Mouse (Mus musculus) ovary, postnatal 36 days (tissue): Measurements from ENCODE around the gene Ilf2.

Experiments used
- DNase-seq: peaks from one replicate; pipeline ENCODE4 v3.0.0; 2022; ENCODE audit warnings: low spot score, mixed read lengths

The Ilf2 gene

DNA sequence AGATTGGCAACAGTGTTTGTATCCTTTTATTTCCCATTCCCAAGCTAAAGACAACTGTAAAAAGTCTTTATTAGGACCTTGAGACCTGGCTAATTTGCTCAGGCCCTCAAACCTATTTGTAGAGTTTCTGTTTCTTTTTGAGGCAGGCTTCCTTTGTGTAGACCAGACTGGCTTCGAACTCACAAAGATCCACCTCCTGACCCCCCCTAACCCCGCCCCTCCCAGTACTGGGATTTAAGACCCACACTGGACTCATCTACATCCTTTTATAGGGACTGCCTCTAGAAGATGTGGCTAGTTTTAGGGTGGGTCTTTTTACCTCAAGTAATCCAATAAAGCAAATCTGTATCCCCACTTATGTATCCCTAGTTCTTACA, 33.8 kb downstream of the Ilf2 start:
- no peak for DNase-seq

DNA sequence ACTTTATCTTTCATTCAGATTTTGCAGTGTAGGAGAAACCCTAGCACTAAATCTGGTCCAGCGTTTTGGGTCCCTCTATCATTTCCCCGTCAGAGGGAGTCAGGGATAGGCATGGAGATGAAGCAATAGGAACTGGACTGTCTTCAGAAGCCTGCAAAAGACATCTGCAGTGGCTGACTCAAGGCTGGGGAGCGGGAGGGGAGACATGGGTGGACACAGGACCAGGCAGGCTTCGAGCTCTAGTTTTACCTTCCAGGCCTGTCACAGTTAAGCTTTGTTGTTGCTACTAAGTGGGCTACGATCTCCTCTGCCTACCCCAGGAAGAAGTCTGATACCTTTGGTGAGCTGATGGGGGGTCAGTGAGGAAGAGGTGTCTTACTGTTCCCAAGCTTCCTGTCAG, 36.4 kb downstream of the Ilf2 start:
- no peak for DNase-seq

DNA sequence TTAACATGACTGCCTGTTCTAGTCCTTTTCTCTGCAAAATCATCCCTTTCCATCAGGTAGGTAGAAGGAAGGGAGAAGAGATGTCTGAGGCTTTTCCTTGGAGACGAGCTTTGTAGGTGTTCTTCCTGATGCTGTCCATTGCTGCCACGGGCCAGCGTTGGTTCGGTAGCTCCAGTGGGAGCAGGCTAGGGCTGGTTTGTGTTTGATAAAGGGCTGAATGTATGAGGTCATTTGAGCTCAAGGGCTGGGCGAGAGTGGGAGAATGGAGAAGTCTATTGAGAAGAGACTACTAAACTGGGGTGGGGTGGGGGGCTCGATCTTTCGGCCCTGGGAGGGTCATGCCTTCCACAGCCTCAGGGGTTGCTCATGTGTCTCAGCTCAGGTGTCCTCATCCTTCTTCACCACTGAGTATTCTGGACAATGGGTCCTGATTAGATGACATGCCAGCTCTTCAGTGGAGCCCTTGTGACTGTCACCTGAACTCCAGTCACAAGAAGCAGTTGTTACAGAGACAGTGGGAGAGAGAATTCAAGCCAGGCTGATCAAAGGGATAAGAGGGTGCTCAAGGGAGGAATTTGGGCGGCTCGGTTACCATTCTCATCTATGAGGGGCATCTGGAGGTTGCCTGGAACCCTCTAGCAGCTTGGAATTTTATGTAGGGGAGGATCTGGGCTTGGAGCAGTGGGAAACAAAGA, 37.2 kb downstream of the Ilf2 start:
- DNase-seq: no peak

DNA sequence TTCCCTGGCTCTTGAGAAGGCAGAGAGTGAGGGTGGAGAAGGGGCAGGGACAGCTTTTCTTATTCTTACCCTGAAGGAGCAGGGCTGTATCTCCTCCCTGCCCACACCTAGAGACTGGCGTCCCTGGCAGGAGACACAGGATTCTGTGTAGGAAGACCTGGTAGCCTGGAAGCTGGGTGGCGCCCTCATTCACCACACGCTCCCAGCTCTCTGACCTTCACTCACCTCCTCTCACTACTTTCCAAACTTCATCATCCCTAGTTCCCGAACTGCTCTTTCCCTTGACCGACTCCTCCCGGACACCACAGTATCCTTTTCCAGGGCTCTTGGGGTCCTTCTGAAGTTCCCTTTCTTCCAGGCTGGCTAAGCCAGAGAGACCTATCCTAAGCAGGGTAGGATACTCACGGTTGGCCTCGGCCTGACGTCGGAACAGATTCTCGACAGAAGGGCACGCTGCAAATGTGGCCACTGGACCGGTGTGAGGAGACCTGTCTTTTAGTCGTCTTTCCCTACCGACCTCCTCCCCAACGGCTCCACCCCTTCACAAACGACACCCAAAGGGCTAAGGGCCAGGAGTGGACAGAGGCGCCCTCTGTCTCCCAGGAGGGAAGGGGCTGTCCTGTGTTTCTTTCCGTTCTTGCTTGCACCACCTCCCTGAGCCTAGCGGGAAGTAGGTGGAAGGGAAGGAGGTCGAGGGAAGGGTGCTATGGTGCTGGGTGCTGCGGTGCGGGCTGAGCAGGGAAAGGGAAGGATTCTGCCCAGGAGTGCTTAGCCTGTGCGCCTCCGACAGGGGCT, 38.1 kb downstream of the Ilf2 start, which contains the start of the genes S100a1 and S100a13:
Gene S100a1 (minus strand): TSS at position 597 of the 795 bp plus-strand sequence.
Gene S100a13 (plus strand): TSS at position 640 of the 795 bp plus-strand sequence.
- DNase-seq: peak; percentile 76

DNA sequence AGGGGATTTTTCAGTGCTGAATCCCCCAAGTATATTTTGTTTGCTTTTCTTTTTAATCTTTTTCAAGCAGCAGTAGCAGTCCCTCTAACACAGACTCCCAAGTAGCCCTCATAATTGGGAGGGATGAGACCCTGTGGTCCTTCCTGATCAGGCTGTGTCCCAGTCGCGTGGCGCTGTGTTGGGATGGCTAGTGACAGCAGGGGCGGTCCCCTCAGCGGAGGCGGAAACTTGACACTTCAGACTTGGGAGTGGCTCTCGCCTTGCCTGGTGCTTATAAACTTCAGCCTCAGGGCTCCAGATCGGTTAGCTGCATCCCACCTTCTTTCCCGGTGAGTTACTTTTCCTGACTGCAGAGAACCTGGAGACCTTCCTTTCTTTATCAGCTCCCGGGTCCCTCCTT, 38.8 kb downstream of the Ilf2 start:
- peak; percentile 64 for DNase-seq

DNA sequence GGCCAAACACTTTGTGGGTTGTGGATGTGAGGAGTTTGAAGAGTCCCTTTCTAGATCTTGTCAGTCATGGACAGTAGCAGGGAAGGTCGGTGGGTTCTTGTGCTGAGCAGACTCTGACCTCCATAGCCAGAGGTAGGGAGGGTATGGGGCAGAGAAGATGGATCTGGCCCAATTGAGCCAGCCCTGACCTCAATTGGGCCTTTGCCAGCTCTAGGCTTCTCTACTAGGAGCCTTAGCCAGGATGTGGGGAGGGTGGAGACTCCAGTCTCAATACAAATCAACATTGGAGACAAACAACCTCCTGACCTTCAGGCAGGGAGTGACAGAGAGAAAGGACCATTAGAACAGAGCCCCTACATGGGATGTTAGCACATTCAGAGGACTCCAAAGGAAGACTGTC, 39.3 kb downstream of the Ilf2 start:
- no peak for DNase-seq

DNA sequence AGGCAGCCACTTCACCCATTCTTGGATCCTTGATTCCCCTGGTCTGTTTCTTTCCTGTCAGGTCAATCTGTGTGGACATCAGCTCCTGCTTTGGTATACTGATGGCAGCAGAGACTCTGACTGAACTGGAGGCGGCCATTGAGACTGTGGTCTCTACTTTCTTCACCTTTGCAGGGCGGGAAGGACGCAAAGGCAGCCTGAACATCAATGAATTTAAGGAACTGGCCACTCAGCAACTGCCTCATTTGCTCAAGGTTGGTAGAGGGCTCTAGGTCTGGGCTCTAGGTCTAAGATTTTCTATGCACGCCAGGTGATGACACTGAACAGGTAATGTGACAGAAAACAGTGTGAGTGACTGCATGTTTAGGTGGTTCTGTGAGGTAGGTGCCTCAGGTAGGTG, 39.9 kb downstream of the Ilf2 start:
- no peak for DNase-seq

DNA sequence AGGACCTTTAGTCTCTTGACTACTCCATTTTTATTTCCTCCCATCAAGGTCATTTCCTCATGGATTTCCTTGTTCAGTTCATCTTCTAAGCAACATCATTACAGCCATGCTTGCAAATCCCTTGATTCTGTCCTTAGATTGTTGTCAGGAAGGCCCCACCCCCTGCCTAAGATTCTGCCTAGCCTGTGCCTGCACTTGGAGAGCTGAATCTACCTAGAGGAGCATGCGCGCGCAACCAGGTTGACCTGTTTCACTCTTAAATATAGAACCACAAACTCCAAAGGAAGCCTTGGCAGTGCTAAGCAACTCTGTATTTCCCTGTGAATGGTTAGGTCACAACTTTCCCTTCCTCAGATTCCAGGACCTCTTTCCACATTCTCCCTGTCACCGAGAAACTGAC, 41.8 kb downstream of the Ilf2 start:
- DNase-seq: no peak

DNA sequence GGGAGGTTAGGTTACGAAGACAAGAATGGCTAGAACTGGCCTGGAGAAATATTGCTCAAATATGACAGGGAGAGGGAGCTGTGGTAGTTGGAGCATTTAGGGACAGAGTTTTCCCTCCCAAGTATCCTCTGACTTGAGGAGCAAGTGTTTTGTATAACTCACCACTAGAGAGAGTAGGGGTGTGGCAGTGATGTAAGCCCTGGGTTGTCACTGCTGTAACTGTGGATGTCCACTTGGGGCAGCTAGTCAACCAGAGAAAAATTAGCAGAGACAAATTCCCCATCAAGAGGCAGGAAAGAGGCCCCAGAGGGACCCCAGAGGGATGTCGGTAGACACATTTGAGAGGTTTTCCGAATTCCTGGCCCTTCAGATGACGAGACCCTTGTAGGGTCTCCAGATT, 49.5 kb downstream of the Ilf2 start:
- DNase-seq: no peak

DNA sequence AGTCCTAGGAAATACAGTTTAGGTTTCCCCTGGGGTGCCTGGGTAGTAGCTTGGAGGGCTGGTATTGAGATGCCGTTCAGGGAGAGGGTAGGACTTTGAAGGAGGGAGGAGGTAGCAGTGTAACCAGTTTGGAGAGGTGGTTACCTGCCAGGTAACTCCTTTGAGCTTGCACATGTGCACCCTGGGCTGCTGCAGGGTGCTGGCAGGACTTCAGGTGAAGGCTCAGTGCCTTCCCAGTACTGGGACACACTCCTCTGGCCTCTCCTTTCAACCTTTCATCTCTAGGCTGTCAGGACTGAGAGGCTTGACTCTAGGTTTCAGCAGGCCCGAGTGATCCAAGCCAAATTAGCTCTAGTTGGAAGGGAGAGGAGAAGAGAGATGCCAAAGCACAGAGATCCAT, 50.1 kb downstream of the Ilf2 start:
- DNase-seq: no peak

DNA sequence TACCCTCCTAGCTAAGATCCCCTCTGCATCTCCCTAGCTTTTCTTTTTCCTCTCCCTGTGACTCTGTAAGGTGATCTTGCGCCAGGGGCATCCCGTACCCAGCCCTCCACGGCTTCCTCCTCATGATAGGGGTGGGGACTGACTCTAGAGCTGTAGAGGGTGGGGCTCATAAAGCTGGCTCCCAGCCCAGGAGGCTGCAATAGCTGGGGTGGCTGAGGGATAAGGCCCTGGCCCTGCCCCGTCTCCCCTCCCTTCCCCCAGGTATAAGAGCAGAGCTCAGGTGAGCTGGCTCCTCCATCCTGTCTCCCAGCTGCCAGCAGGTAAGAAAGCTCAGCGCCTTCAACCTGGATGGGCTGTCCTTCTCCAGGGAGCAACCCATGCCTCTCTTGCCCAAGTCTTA, 50.7 kb downstream of the Ilf2 start, which contains the start of gene S100a14:
Gene S100a14 (plus strand): TSS at position 277 of the 400 bp plus-strand sequence.
- no peak for DNase-seq

DNA sequence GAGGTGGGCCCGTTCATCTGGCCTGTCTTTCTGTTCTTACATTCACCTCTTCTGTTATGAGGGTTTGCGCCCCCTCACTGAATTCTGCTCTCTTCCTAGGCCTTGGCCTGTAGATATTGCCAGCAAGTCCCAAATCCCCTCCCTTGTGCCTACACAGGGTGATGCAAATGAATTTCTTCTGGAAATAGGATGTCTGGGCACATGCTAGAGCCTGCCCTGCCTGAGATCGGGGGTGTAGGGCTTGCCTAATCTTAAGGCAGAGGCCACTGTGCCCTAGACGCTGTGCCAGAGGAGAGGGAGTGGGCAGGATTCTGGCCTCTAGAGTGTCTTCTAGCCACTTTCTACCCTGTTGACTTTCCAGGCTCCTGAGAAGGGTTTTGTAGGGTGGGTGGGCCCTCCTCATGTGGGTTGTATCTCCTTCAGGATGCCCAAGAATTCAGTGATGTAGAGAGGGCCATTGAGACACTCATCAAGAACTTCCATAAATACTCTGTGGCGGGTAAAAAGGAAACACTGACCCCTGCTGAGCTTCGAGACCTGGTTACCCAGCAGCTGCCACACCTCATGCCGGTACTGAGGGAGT, 51.5 kb downstream of the Ilf2 start:
- no peak for DNase-seq

DNA sequence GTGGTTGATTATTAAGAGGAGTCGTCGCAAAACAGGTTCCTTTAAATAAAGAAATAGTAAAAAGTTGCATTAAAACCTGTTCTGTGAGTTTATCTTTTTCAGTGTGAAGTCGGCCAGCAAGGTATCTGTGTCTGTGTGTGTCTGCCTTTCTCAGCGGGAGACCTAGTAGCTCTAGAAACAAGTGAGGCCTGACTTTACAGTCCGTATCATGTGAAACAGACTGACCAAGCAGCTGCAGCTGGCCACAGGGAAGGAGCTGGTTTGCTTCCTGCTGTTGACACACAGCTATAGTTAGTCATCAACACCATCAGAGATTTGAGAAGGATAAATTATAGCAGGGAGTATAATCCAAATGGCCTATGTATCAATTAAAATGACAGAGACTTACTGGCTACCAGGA, 55.8 kb downstream of the Ilf2 start:
- no peak for DNase-seq

DNA sequence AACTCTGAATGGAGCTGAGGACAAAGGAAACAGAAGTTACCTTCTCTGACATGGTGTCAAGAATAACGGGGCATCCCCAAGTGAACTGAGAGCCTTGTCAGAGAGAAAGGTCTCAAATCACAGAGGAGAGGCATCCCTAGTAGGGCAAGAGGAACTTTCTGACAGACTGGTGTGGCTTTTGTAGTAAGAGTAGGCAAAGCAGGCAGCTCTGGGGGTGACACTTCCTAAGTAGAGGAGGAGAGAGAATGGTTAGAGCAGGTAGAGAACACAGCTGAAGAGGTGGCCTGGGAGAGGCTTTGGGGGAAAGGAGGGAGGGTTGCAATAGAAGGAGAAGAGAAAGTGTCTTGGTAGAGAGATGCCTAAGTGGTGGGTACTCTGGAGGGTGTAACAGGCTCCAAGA, 59.5 kb downstream of the Ilf2 start:
- no peak for DNase-seq

DNA sequence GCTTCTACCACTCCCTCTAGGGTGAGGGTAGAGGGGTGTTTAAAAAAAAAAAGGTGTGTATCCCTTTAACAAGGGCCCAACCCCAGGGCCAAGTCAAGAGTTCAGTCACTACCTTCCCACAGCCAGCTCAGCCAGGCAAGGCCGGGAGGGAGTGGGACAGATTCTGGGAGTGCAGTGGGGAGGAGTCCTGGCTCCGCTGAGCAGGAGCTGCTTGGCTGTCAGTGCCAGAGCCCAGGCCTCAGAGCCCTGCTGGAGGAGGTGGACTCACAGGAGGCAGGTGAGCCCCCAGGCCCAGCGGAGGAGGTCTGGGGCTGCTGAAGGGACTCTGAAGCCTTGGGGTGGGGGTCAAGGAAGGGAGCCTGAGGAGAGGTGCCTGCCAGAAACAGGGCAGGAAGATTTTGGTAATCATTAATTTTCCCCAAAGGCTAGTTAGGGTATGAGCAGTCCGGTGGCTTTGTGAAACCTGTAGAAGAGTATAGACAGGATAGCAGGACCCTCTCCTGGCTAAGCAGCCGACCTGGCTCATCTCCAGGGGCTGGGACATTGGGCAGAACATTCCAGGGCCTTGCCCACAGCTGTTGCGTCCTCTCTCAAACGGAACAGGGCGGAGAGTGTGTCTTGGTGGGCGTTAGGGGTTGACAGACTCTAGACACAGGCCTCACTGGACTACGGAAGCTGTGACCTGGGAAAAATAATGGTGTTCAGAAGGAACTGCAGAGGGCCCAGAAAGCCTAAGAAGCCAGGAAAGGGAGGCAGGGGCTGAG, 61.4 kb downstream of the Ilf2 start, which contains the start of gene S100a16:
Gene S100a16 (plus strand): TSS at position 114 of the 764 bp plus-strand sequence.
- peak; percentile 75 for DNase-seq

DNA sequence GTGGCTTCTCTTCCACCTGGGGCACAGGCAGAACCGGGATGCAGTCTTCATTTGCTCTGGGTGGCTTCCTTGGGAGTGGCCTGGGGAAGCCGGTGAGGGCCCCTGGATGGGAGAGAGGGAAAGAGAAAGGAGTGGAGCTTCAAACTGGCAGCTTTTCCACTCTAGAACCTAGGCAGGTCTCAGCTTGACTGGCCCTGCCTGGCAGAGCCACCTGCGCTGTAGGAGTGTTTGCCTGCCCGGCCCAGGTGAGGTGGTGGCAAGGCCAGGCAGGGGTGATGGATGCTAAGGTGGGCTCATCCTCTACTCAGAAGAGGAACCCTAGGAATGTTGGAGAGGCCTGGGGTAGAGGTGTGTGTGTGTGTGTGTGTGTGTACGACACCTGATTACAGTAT, 62.0 kb downstream of the Ilf2 start:
- no peak for DNase-seq
